20 mouse cellular contexts compared by ENCODE assay signal in genomic region chr4:145211076-145211475, GRCm38 (mm10). TPM values are rescaled to one million over a fixed set of nuclear protein-coding genes. Genes with fewer than 3 reads are reported as not detected.
DNase-seq lines count a peak whose midpoint lies in the region; ATAC-seq and TF ChIP-seq lines count a peak whose summit lies in the region.
"Had no signal": no experiment of that assay in that cellular context is flagged by ENCODE, and none has a peak within 500 bp of the region (broad histone marks: within the 10 kb centered on the region; RNA-seq: fewer than 3 reads in every experiment).

No protein-coding gene starts in this region.

- H3K27me3 ChIP-seq in spleen, adult 2 months (ENCODE audit: control insufficient read depth, insufficient read depth, low read length): no peaks in the 10 kb centered on the region
- H3K27me3 ChIP-seq in splenic B cell, adult 2 months (ENCODE audit: control insufficient read depth, insufficient read depth, low read length, poor library complexity, severe bottlenecking): no peaks in the 10 kb centered on the region
- H3K27me3 ChIP-seq: embryonic facial prominence, embryonic 13.5 days; liver, embryonic 13.5 days; midbrain, embryonic 15.5 days had no signal

- peaks cover 9% of the 10 kb centered on the region for H3K36me3 ChIP-seq in spleen, adult 2 months (ENCODE audit: control insufficient read depth, insufficient read depth, low read length)
- peaks cover 1% of the 10 kb centered on the region; the same call in 1 of the 2 replicates for H3K36me3 ChIP-seq in splenic B cell, adult 2 months (ENCODE audit: control insufficient read depth, insufficient read depth, low read length, poor library complexity, severe bottlenecking)
- H3K36me3 ChIP-seq: embryonic facial prominence, embryonic 13.5 days; liver, embryonic 13.5 days; midbrain, embryonic 15.5 days had no signal

- H3K4me1 ChIP-seq in spleen, adult 2 months (ENCODE audit: control insufficient read depth, insufficient read depth, insufficient read length): peaks cover 11% of the 10 kb centered on the region

- no peak for DNase-seq in spleen, adult 2 months (ENCODE audit: low read depth in 1 of 2, low spot score in 2 of 2)
- no peak for DNase-seq in spleen, adult 18-20 months
- DNase-seq in splenic B cell, adult 2 months (ENCODE audit: low read depth, low spot score): peak; percentile 27
- DNase-seq in neural tube, embryonic 10.5 days (ENCODE audit: extremely low spot score, low spot score): no peak
- no peak for DNase-seq in ovary, postnatal 36 days (ENCODE audit: low spot score)
- no peak for DNase-seq in urinary bladder, postnatal 36 days (ENCODE audit: low spot score in 2 of 2)
- no peak for DNase-seq in kidney, postnatal 25 days
- DNase-seq: adrenal gland, postnatal 36 days; cerebellum, adult 2 months; gastrocnemius, adult 2 months; heart, adult 11 months; kidney, postnatal 10 days; liver, embryonic 13.5 days; right cerebral cortex, postnatal 25 days had no signal

- peak overlapping the region; percentile 73; the same call in 1 of the 2 replicates for H3K27ac ChIP-seq in spleen, adult 2 months (ENCODE audit: insufficient read depth, low read length)
- H3K27ac ChIP-seq: embryonic facial prominence, embryonic 13.5 days; gastrocnemius, adult 2 months; hindbrain, embryonic 14.5 days; liver, embryonic 13.5 days; midbrain, embryonic 15.5 days had no signal

- no peak for TF ChIP-seq CTCF in spleen, adult 2 months (IDR thresholded peaks at IDR 0.05; ENCODE audit: extremely low read depth, insufficient read depth, insufficient read length, insufficient replicate concordance)

- H3K4me3 ChIP-seq in spleen, adult 2 months (ENCODE audit: extremely low read depth, insufficient read depth, insufficient read length): no peak overlapping the region
- H3K4me3 ChIP-seq: embryonic facial prominence, embryonic 13.5 days; gastrocnemius, adult 2 months; liver, embryonic 13.5 days; midbrain, embryonic 15.5 days had no signal

- 8% methylated on average over 2 of the region's 2 CpGs for WGBS in spleen, adult 2 months

- no peak for TF ChIP-seq POLR2A in spleen, adult 2 months (IDR thresholded peaks at IDR 0.05; ENCODE audit: low read depth, low read length)

- ATAC-seq in hematopoietic stem cell, adult 5-6 weeks (replicated peaks in 1 of 2; ENCODE audit: insufficient read depth in 1 of 2, low FRiP score in 2 of 2, low TSS enrichment in 1 of 2, low read depth in 1 of 2, poor library complexity in 2 of 2, severe bottlenecking in 2 of 2): peak; percentile 85 to 87
- ATAC-seq: forebrain, embryonic 16.5 days; intestine, postnatal 0 days; midbrain, embryonic 15.5 days had no signal

RNA-seq across cellular contexts. Expression of gene Vps13d, which starts 16.3 kb away (rescaled TPM):
- polyA plus RNA-seq in spleen, adult 2 months (2012; rRNA removed): 10.2 and 12.1 TPM in 2 replicates
- total RNA-seq in hematopoietic stem cell, adult 5-6 weeks (2017): 41.1 and 54.8 TPM in 2 replicates

RNA-seq across cellular contexts. Expression of gene Tnfrsf1b, which starts 35.6 kb away (rescaled TPM):
- 45.9 and 63.4 TPM in 2 replicates for polyA plus RNA-seq in spleen, adult 2 months (2012; rRNA removed)
- total RNA-seq in hematopoietic stem cell, adult 5-6 weeks (2017): 21.4 and 40.0 TPM in 2 replicates
